Mouse (Mus musculus) heart, adult 2 months (tissue): ENCODE measurements at regions not wholly inside any gene's neighbourhood (a gene's known extent, or its start where the extent isn't known, plus 50 kb on each side); places are given as distances from the start of the nearest gene placed in this dataset.

Experiments
- CTCF ChIP-seq: fragments of 200-600 bp; IDR thresholded peaks from 2 replicates; pipeline ENCODE4 v1.8.1; 2022; ENCODE audit warnings: antibody characterized with exemption, mild to moderate bottlenecking, moderate library complexity
- EP300 ChIP-seq: fragments of 200-500 bp; IDR thresholded peaks from 2 replicates; pipeline ENCODE4 v1.6.1; 2011; ENCODE audit warnings: low read depth, low read length, control low read depth; ENCODE audit not compliant: insufficient read depth
- POLR2A ChIP-seq: fragments of 200-500 bp; IDR thresholded peaks from 2 replicates; pipeline ENCODE4 v1.6.1; 2011; ENCODE audit warnings: mild to moderate bottlenecking, low read depth, low read length, control low read depth; ENCODE audit not compliant: insufficient read depth

DNA sequence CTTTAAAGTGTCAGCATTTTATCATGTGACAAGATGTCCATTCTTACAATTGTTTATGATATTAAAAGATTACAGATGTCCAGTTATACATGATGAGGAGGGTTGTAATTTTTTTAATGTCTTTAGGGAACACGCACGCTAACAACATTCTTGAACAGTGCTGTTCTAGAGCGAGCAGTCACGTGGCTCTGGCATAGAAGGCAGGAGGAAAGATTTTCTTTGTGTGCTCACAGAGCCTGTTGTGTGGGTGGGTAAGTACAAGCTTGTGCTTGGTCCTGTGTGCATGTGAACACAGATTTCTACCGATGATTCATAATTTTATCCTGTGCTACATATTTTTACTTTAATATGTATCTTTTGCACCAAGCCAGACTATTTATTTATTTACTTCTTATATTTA lies 169.1 kb upstream of the Rreb1 start:
- TF ChIP-seq POLR2A = no peak
- no peak for TF ChIP-seq EP300
- no peak for TF ChIP-seq CTCF
